Mouse (Mus musculus): Measurements from ENCODE around the gene C1ra.
"Not testable (repeated sequence)": the region's sequence is repeated elsewhere in the genome, so short reads cannot be mapped to it uniquely, and the experiment has no call there.

The C1ra gene

GRCm38 (mm10) chr6:124485414-124486144 lies 26.6 kb upstream of the C1ra start:
- DNase-seq, result peak; percentile 41 to 42

- no peak for DNase-seq
These were observed 24.7 kb upstream of the C1ra start for GRCm38 (mm10) chr6:124487509-124487908.

GRCm38 (mm10) chr6:124488952-124489351 lies 23.3 kb upstream of the C1ra start:
- DNase-seq, result no peak

- no peak for DNase-seq
These were observed 20.8 kb upstream of the C1ra start for GRCm38 (mm10) chr6:124491427-124491826.

GRCm38 (mm10) chr6:124492842-124493561 lies 19.2 kb upstream of the C1ra start, which contains the start of gene C1rl:
TSS of gene C1rl (plus strand) at chr6:124493113.
- DNase-seq, result peak; percentile 71 to 75

GRCm38 (mm10) chr6:124493886-124494285 lies 18.3 kb upstream of the C1ra start:
- DNase-seq, result no peak

DNA sequence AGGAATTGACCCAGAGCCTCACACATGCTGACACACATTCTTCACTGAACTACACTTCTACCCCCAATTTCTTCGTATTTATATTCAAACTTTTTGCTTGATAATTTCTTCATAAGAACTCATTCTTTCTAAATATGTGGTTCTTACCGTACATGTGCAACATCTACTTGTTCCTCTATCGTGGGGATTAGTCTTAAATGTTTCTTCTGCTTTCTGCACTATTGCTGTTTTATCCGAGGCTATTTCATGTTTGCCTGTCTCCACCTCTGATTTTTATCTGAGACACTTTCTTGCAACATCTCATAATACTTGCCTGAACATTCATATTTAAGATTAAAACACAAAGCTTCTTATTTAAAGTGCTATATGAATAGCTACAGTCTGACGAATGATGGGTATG lies 16.2 kb upstream of the C1ra start:
- DNase-seq, result no peak

- DNase-seq, result no peak
These were observed 12.2 kb upstream of the C1ra start for GRCm38 (mm10) chr6:124499914-124500566.

GRCm38 (mm10) chr6:124501473-124501872 lies 10.7 kb upstream of the C1ra start:
- no peak for DNase-seq

DNA sequence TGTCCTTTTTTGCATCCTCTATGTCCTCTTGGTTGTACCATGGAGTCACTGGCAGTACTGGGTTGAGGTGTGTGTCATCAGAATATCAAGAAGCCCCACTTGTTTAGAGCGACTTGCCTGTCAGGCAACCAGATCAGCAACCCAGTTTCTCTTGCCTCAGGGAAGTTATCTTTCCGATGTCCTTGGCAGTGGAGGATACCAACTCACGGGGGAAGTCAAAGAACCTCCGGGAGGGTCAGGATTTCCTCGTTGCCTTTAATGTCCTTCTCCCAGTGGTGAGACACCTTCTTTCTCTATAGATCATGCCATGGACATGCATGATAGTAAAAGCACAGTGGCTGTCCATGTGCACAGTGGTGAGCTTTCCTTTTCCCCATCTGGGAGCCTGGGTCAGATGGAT lies 10.2 kb upstream of the C1ra start:
- DNase-seq, result no peak

DNA sequence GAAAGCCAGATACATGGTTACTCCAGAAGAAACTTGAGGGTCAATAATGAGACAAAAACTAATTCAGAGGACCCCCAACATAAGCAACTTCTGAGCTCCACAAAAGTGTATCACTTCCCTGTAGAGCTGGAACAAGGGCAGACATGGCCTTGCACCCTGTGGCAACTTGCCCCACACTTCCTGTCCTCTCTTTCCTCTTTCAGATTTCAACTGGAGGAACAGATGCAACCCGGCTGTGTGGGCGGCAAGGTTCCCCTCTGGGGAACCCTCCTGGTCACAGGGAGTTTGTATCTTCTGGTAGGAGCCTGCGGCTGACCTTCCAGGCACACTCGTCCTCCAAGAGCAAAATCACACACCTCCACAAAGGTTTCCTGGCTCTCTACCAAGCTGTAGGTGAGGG lies 7.2 kb upstream of the C1ra start:
- no peak for DNase-seq

GRCm38 (mm10) chr6:124506991-124507390 lies 5.2 kb upstream of the C1ra start:
- peak in 1 of 2 experiments; percentile 18 for DNase-seq

DNA sequence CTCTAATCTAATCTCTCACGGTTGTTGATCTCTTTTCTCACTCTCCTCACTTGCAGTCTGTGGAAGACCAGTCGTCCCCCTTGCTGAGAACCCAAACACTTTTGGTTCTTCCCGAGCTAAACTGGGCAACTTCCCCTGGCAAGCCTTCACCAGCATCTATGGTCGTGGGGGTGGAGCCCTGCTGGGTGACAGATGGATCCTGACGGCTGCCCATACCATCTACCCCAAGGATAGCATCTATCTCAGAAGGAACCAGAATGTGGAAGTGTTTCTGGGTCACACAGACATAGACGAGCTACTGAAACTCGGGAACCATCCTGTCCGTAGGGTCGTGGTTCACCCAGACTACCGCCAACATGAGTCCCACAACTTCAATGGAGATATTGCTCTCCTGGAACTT lies 3.9 kb upstream of the C1ra start:
- peak; percentile 36 to 55 for DNase-seq

- DNase-seq, result not testable (repeated sequence)
These were observed 3.0 kb upstream of the C1ra start for GRCm38 (mm10) chr6:124509192-124509591.

GRCm38 (mm10) chr6:124511936-124512335 lies 269 bp upstream of the C1ra start:
- no peak for DNase-seq

- not testable (repeated sequence) for DNase-seq
These were observed 5.5 kb downstream of the C1ra start for GRCm38 (mm10) chr6:124517733-124518132.

GRCm38 (mm10) chr6:124522082-124522481 lies 9.9 kb downstream of the C1ra start:
- DNase-seq, result peak; percentile 29 to 58

DNA sequence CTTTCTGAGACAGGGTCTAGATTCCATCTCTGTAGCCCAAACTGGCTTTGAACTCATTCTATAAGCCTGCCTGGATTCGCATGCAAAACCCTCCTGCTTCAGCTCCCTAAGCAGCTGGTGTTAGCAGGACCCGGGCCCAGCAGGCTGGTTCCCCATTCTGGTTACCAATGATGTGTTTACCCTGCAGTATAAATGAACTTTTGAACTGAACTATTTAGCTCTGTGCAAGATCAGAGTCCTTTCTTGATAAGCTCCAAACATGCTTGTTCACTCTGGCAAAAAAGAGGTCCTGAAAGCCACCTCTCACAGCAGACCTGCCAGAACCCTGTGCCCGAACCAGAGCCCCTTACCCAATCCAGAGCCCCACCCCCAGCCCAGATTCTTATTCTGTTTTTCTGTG lies 15.7 kb downstream of the C1ra start:
- DNase-seq, result no peak

GRCm38 (mm10) chr6:124531077-124531476 lies 18.9 kb downstream of the C1ra start:
- no peak for DNase-seq

DNA sequence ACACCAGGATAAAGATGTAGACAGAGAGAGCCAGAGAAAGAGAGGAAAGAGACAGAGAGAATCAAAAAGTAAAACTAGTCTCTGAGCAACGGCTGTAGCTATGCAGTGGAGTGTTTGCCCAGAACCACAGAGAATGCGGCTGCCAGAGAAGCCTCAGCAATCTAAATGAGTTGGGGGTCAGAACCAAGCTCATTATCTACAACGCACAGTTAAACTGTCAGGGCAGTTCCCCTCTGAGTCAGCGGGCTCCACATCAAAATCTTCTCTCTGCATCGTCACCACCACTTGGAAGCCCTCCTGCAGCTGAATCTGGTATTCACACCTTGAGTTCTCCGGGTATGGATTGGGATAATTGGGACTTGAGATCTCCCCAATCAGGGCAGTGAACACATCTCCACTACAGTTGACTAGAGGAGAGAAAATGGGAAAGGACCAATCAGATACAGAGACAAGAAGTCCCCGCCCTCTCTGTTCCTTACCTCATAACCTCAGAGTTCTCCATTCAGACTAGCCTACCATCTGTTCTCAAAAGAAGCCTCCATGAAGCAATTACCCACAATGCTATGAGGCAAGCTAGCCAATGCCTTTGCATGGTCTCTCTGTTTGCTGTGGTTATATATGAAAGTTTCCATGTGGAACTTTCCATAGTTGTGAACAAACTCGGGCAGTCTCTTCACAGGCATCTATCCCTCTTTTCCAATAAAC lies 24.1 kb downstream of the C1ra start:
- DNase-seq, result not testable (repeated sequence)

GRCm38 (mm10) chr6:124541176-124541575 lies 29.0 kb downstream of the C1ra start:
- not testable (repeated sequence) for DNase-seq

DNA sequence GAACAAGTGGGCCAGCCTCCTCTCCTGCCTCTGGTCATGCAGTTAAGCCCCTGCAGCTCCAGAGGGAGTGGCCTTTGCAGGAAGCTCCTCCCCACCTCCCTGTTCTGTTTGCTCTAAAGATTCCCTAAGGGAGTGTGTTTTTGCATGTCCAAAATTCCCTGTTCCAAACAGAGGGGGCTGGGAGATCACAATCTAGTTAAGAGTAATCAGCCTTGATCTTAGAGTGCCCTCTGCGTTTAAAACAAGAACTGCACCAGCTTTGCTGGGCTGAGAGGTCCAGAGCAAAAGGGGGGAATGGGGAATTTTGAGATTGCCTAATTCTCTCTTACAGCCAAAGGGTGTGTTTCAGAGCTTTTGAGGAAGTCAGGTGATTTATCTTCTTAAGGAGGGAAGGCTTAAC lies 30.1 kb downstream of the C1ra start, which contains the start of gene C1s1:
TSS of gene C1s1 (minus strand) at position 76 of the 400 bp plus-strand sequence.
- DNase-seq, result peak; percentile 65 to 74

DNA sequence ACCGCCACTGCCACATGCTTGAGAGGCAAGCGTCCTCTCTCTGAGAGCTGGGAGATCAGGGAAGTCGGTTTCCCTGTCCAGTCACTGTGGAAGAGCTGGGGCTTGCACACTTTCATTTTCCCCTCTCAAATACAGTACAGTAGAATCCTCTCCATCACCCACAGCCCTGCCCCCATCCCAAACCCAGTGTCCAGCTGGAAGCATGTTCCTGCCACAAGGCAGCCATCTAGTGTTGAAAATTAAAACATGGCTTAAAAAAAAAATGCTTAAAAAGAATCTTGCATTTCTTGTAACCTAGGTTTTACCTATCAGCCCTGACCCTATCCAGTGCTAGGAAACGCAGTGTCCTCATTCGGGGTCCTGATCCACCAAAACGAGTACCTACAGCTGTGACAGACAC lies 32.3 kb downstream of the C1ra start:
- peak; percentile 6 to 34 for DNase-seq

Data from cerebellum, postnatal 14 days (tissue).